Mouse (Mus musculus) embryonic stem cell, embryonic (primary cell): ENCODE data around the gene 3425401B19Rik.

Experiments
- CTCF ChIA-PET, 4 experiments: fragments of 300-600 bp in 2 of 4; fragments of 350-600 bp in 2 of 4; sonication (Branson Sonifier 250); formaldehyde crosslinking; loops; one replicate each; lab custom pipeline; 2022; ENCODE audit warnings: inconsistent platforms in 2 of 4; lab: Charles Lee
- POLR2A ChIA-PET, 4 experiments: fragments of 300-600 bp in 2 of 4; fragments of 350-600 bp in 2 of 4; sonication (Branson Sonifier 250); formaldehyde crosslinking; loops; one replicate each; lab custom pipeline; 2022; ENCODE audit warnings: antibody characterized with exemption in 4 of 4, inconsistent platforms in 1 of 4; lab: Charles Lee

The 3425401B19Rik gene

GRCm38 (mm10) chr14:32685124-32685826 lies at the start of gene 3425401B19Rik:
3425401B19Rik (minus strand) TSS chr14:32685293.
- ChIA-PET CTCF (interaction anchor here in 1 of 4 experiments (1.2 kb wide), 1 partner anchor 320 kb away, joined by 3 read pairs; no protein-coding TSS in a partner anchor), POLR2A (no interaction called here)

GRCm38 (mm10) chr14:32732961-32733360 lies 47.9 kb upstream of the 3425401B19Rik start:
- ChIA-PET CTCF (no interaction called here), POLR2A (no interaction called here)

GRCm38 (mm10) chr14:32726864-32727263 lies 41.8 kb upstream of the 3425401B19Rik start:
- POLR2A ChIA-PET: no interaction called here
- CTCF ChIA-PET: no interaction called here

DNA sequence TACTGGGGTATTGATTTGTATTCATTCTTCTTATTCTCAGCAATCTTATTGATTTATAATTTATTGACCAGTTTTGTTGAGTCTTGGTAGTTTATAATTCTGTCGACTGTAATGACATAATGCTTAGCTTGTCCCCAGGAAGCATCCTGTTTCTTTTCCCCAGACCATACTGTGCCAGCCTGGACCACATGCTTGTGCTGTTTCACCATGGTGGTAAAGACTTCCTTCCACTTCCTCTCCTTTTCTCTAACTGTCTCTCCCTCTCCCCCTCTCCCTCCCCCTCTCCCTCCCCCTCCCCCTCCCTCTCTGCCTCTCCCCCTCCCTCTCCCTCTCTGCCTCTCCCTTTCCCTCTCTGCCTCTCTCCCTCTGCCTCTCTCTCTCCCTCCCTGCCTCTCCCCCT lies 36.4 kb upstream of the 3425401B19Rik start:
- POLR2A ChIA-PET: no interaction called here
- CTCF ChIA-PET: interaction anchor here in 1 of 4 experiments (0.9 kb wide), 1 partner anchor 399 kb away, joined by 7 read pairs; no protein-coding TSS in a partner anchor

GRCm38 (mm10) chr14:32716763-32717439 lies 31.8 kb upstream of the 3425401B19Rik start:
- CTCF ChIA-PET: no interaction called here
- POLR2A ChIA-PET: interaction anchor here in 1 of 4 experiments (0.6 to 1.5 kb wide), 2 partner anchors 17 to 596 kb away, joined by 3 to 6 read pairs; no protein-coding TSS in a partner anchor

GRCm38 (mm10) chr14:32715489-32715888 lies 30.4 kb upstream of the 3425401B19Rik start:
- ChIA-PET CTCF (no interaction called here), POLR2A (no interaction called here)

- POLR2A ChIA-PET: no interaction called here
- CTCF ChIA-PET: no interaction called here
These were observed 30.0 kb upstream of the 3425401B19Rik start for GRCm38 (mm10) chr14:32715076-32715475.

- ChIA-PET CTCF (no interaction called here), POLR2A (no interaction called here)
These were observed 24.8 kb upstream of the 3425401B19Rik start for GRCm38 (mm10) chr14:32709861-32710260.

DNA sequence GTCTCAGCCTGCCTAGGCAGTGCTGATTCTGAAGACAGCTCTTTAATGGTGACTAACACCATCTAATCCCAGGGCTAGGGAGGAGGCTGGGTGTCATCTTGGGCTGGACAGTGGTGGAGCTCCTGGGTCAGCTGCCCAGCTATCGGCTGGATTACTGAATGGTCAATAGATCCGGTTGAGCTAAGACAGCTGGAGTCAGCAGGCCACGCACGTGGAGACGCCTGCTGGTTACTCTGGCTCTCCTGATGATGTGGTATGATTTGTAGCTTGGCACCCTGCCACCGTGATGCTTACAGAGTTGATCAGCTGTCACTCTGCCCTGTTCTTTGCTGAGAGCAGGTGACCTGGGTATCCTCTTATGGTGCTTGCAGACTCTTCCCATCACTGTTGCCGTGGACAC lies 23.7 kb upstream of the 3425401B19Rik start:
- CTCF ChIA-PET: no interaction called here
- POLR2A ChIA-PET: no interaction called here

DNA sequence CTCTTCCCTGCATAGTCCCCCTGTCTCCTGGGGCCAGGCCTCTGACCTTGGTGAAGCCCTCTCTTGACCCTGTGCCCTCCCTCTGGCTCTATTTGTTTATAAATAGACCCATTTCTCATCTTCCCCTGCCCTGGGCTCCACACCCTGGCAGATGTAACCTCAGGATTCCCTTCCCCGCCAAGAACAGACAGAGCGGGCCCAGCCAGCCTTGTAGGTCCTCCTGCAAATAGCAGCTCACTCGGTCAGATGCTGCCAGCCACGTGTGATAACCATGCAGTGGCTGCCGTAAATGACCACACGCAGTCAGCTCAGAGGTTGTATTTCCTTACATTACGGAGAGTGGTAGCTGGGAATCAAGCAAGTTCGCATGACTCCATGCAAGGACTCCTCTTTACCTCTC lies 22.8 kb upstream of the 3425401B19Rik start:
- POLR2A ChIA-PET: no interaction called here
- CTCF ChIA-PET: interaction anchor here in 2 of 4 experiments (0.6 to 1.3 kb wide), 2 partner anchors 26 to 74 kb away, joined by 3 read pairs; no protein-coding TSS in a partner anchor

DNA sequence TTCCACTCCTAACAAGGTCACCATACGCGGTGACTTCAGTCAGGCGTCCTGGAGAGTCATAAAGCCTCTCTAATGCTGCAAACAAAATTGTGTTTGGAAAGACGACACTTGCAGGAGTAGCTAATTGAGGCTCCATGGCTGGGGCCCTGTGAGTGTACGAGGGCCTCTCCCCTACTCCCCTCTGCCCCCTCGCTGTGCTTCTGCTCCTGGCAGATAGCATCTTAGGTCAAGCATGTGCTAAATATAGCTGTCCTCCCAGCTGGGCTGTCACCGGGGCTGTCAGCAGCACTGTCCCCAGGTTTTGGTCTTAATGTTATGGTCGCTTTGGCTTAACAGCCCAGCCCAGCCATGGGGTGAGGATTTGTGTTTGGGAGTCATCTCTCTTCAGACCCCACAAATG lies 15.9 kb upstream of the 3425401B19Rik start:
- POLR2A ChIA-PET: no interaction called here

GRCm38 (mm10) chr14:32698556-32698955 lies 13.5 kb upstream of the 3425401B19Rik start:
- CTCF ChIA-PET: no interaction called here
- POLR2A ChIA-PET: interaction anchor here in 1 of 4 experiments (0.7 kb wide), 1 partner anchor 12 kb away, joined by 3 read pairs; no protein-coding TSS in a partner anchor

More for the DNA sequence above, 15.9 kb upstream of the 3425401B19Rik start:
- CTCF ChIA-PET: interaction anchor here in 1 of 4 experiments (0.5 kb wide), 1 partner anchor 307 kb away, joined by 3 read pairs; no protein-coding TSS in a partner anchor

GRCm38 (mm10) chr14:32697774-32698173 lies 12.7 kb upstream of the 3425401B19Rik start:
- ChIA-PET CTCF (no interaction called here), POLR2A (no interaction called here)

DNA sequence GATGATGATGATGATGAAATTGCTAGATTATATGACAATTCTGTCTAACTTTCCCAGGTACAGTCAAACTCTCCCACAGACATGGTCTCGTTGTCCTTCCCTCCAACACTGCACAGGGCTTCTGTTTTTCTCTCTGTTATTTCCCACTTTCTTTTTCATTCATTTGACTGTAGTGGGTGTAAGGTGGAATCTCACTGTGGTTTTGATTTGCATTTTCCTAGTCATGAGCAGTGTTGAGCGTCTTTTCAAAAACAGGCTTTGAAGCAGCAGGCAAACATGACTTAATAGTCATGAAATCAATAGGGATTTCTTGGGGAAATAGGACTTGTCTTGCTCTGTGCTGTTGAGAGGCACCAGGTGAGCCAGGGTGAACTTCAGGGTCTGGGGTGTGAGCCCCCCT lies 11.3 kb upstream of the 3425401B19Rik start:
- ChIA-PET CTCF (no interaction called here), POLR2A (no interaction called here)

- POLR2A ChIA-PET: no interaction called here
- CTCF ChIA-PET: no interaction called here
These were observed 10.8 kb upstream of the 3425401B19Rik start for GRCm38 (mm10) chr14:32695906-32696305.

- ChIA-PET CTCF (interaction anchor here in 1 of 4 experiments (0.6 to 1.2 kb wide), 2 partner anchors 45 to 321 kb away, joined by 3 read pairs; no protein-coding TSS in a partner anchor), POLR2A (interaction anchor here in 1 of 4 experiments (0.6 kb wide), 1 partner anchor 53 kb away, joined by 5 read pairs; no protein-coding TSS in a partner anchor)
These were observed 373 bp downstream of the 3425401B19Rik start for GRCm38 (mm10) chr14:32684735-32685105.

DNA sequence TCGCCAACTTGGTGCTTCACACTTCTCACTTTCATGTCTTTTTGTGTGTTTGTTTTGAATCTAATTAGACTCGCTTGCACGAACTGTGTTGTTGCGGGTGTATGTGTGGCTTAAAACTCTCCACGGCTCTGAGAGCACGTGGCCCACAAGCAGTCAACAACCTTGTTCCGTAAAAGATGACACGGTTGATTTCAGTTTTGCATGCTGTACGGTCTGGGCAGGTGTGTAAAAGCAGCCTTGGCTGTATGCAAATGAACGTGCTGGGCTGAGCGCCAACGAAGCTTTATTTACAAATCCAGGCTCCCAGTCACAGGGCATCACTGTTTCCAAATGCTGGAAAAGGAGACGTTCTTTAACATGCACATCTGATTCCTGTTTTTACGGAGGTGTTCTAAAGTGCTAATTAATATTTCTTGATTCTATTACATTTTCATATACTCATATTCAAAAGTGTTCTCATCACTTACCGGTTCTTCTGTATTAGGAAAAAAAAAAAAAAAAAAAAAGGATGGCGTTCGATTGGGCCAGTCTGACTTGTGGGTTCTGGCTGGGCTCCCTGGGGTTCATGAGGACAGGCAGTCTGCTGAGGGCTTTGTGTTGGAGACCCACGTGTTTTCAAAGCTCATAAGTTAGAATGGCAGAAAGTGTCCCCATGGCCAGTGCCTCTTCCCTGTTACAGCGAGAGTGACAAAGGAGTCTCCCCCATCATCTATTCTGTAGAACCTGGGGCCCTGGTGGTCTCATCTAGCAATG lies 935 bp downstream of the 3425401B19Rik start:
- CTCF ChIA-PET: interaction anchor here in 2 of 4 experiments (0.6 to 1.2 kb wide), 4 partner anchors 9 to 321 kb away, joined by 3 to 12 read pairs (median 4); no protein-coding TSS in a partner anchor
- POLR2A ChIA-PET: interaction anchor here in 3 of 4 experiments (0.6 to 0.7 kb wide), 3 partner anchors 52 to 1010 kb away, joined by 5 read pairs; no protein-coding TSS in a partner anchor

DNA sequence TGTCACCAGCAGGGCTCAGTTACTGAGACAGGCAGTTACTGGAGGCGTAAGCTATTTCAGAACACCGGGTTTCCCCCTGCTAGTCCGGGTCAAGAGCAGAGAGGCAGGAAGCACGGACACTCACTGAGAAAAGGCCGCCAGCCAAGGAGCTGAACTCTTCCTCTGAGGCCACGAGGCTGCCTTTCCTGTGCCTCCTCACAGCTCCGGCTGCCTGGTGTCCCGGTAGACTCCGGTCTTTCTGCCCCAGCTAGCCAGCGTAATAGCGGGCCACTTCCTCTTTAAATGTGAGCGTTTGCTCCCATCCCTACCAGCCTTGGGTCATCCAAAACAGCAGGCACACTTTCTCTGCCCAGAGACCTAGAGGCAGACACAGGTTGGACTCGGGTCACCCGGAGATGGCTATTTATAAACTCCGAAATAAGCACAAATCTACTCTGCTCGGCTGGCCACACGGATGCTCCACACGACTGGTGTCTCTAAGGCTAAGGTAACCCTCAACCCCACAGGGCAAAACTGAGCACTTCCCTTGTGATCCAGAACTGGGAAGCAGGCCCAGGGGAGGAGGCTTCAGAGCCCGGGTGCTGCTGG lies 1.7 kb downstream of the 3425401B19Rik start:
- ChIA-PET CTCF (interaction anchor here in 1 of 4 experiments (0.5 kb wide), 1 partner anchor 1407 kb away, joined by 4 read pairs; no protein-coding TSS in a partner anchor), POLR2A (no interaction called here)

- POLR2A ChIA-PET: no interaction called here
- CTCF ChIA-PET: no interaction called here
These were observed 2.6 kb downstream of the 3425401B19Rik start for GRCm38 (mm10) chr14:32682536-32682935.
